Mouse (Mus musculus): Measurements from ENCODE around the gene Mgst2.

Mgst2 gene

DNA sequence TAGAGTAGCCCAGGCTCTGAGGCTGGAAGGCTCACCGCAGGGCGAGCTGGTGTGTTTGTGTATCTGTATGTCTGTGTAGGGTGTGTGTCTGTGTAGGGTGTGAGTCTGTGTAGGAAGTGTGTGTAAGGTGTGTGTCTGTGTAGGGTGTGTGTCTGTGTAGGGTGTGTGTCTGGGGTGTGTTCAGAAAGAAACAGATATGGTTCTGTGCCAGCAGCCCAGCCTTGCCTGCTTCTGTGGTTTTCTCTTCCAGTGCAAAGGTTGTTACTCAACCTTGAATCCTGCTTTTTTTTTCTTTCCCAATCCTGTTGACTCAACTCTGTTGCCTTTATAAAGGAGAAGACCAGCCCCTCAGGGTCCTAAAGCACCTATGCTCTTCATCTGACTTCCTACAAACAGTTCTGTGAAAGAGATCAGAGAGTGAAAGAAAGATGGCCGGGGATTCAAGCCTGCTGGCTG lies 689 bp downstream of the Mgst2 start:
- peaks cover 13% of the 10 kb centered on the region for H3K27me3 ChIP-seq (ENCODE audit: insufficient read depth, low read length)
- TF ChIP-seq NANOG (IDR thresholded peaks at IDR 0.05; ENCODE audit: borderline replicate concordance, low read length) (no peak), POU5F1 (IDR thresholded peaks at IDR 0.05; ENCODE audit: borderline replicate concordance, low read length) (no peak), CTCF (conservative IDR thresholded peaks at IDR 0.05; ENCODE audit: low read length) (no peak)
- no peaks in the 10 kb centered on the region for H3K9me3 ChIP-seq (ENCODE audit: low read length)
- H3K4me3 ChIP-seq (replicated peaks; ENCODE audit: low read length): no peak overlapping the region
- H3K4me1 ChIP-seq (replicated peaks; ENCODE audit: low read depth, low read length): no peaks in the 10 kb centered on the region
- H3K36me3 ChIP-seq (ENCODE audit: insufficient read depth, low read length): no peaks in the 10 kb centered on the region

DNA sequence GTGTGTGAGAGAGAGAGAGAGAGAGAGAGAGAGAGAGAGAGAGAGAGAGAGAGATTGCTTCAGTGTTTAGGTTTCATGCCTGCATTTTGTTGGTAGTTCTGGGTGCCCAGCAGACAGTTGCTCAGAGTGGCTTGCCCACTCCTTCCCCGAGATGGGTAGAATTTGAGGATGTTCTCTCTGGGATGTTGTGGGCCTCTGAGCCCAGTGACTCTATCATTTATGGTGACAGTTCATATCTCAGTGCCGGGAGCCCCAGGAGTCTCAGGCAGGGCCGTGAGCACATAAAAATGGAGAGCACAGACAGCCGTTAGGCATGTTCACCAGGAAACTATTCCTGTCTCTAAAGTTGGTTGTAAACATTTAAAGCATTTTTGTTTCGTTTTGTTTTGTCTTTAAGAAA lies 1.2 kb downstream of the Mgst2 start:
- H3K4me1 ChIP-seq (replicated peaks; ENCODE audit: low read depth, low read length): no peaks in the 10 kb centered on the region
- TF ChIP-seq POU5F1 (IDR thresholded peaks at IDR 0.05; ENCODE audit: borderline replicate concordance, low read length) (no peak), CTCF (conservative IDR thresholded peaks at IDR 0.05; ENCODE audit: low read length) (no peak), NANOG (IDR thresholded peaks at IDR 0.05; ENCODE audit: borderline replicate concordance, low read length) (no peak)
- no peaks in the 10 kb centered on the region for H3K9me3 ChIP-seq (ENCODE audit: low read length)
- no peak overlapping the region for H3K4me3 ChIP-seq (replicated peaks; ENCODE audit: low read length)
- no peaks in the 10 kb centered on the region for H3K36me3 ChIP-seq (ENCODE audit: insufficient read depth, low read length)
- peaks cover 13% of the 10 kb centered on the region for H3K27me3 ChIP-seq (ENCODE audit: insufficient read depth, low read length)

DNA sequence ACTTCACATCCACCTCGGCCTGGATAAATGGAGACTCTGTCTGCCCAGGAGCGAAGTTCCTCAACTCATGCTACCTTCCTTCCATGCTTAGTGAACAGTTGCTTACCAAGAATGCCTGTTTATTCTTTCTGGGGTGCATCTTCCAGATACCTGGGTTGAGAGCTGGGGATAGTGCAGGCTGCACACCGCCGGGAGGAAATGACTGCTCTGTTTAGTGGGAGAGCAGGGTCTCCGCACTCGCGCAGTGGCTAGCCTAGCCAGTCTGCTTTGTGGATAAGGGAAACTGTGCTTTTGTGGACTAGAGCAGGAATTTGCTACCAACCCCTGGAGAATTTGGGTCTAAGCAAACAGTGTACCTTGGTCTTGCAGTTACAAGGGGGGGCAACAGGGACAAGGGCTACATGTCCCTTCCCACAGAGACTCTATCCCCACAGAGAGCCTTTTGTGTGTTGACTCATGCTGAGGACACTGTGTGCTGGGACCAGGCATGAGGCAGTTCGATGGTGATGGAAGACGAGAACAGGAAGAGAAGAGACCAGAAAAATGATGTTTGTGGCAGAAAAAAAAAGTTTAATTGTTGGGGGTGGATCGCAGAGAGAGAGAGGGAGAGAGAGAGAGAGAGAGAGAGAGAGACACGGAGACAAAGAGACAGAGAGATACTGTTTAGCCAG lies 1.9 kb downstream of the Mgst2 start:
- TF ChIP-seq CTCF (conservative IDR thresholded peaks at IDR 0.05; ENCODE audit: low read length) (no peak), POU5F1 (IDR thresholded peaks at IDR 0.05; ENCODE audit: borderline replicate concordance, low read length) (no peak), NANOG (IDR thresholded peaks at IDR 0.05; ENCODE audit: borderline replicate concordance, low read length) (no peak)
- no peak overlapping the region for H3K4me3 ChIP-seq (replicated peaks; ENCODE audit: low read length)
- no peaks in the 10 kb centered on the region for H3K36me3 ChIP-seq (ENCODE audit: insufficient read depth, low read length)
- H3K27me3 ChIP-seq (ENCODE audit: insufficient read depth, low read length): peaks cover 13% of the 10 kb centered on the region
- no peaks in the 10 kb centered on the region for H3K4me1 ChIP-seq (replicated peaks; ENCODE audit: low read depth, low read length)
- H3K9me3 ChIP-seq (ENCODE audit: low read length): no peaks in the 10 kb centered on the region

- TF ChIP-seq NANOG (IDR thresholded peaks at IDR 0.05; ENCODE audit: borderline replicate concordance, low read length) (no peak), CTCF (conservative IDR thresholded peaks at IDR 0.05; ENCODE audit: low read length) (no peak), POU5F1 (IDR thresholded peaks at IDR 0.05; ENCODE audit: borderline replicate concordance, low read length) (no peak)
- no peaks in the 10 kb centered on the region for H3K36me3 ChIP-seq (ENCODE audit: insufficient read depth, low read length)
- H3K27me3 ChIP-seq (ENCODE audit: insufficient read depth, low read length): peaks cover 13% of the 10 kb centered on the region
- H3K9me3 ChIP-seq (ENCODE audit: low read length): no peaks in the 10 kb centered on the region
- no peak overlapping the region for H3K4me3 ChIP-seq (replicated peaks; ENCODE audit: low read length)
- 0 out of 2 replicates have a peak, but pooled peaks cover under 1% of the 10 kb centered on the region for H3K4me1 ChIP-seq (replicated peaks; ENCODE audit: low read depth, low read length)
Measured at GRCm38 (mm10) chr3:51662557-51662956, 2.4 kb downstream of the Mgst2 start.

GRCm38 (mm10) chr3:51668607-51669006 lies 8.4 kb downstream of the Mgst2 start:
- TF ChIP-seq POU5F1 (IDR thresholded peaks at IDR 0.05; ENCODE audit: borderline replicate concordance, low read length) (no peak), NANOG (IDR thresholded peaks at IDR 0.05; ENCODE audit: borderline replicate concordance, low read length) (no peak), CTCF (conservative IDR thresholded peaks at IDR 0.05; ENCODE audit: low read length) (no peak)
- Histone ChIP-seq H3K9me3 (ENCODE audit: low read length) (peaks cover 13% of the 10 kb centered on the region; the same call in 1 of the 2 replicates), H3K4me3 (replicated peaks; ENCODE audit: low read length) (no peak overlapping the region), H3K27me3 (ENCODE audit: insufficient read depth, low read length) (no peaks in the 10 kb centered on the region), H3K36me3 (ENCODE audit: insufficient read depth, low read length) (no peaks in the 10 kb centered on the region), H3K4me1 (replicated peaks; ENCODE audit: low read depth, low read length) (peaks cover 36% of the 10 kb centered on the region)

DNA sequence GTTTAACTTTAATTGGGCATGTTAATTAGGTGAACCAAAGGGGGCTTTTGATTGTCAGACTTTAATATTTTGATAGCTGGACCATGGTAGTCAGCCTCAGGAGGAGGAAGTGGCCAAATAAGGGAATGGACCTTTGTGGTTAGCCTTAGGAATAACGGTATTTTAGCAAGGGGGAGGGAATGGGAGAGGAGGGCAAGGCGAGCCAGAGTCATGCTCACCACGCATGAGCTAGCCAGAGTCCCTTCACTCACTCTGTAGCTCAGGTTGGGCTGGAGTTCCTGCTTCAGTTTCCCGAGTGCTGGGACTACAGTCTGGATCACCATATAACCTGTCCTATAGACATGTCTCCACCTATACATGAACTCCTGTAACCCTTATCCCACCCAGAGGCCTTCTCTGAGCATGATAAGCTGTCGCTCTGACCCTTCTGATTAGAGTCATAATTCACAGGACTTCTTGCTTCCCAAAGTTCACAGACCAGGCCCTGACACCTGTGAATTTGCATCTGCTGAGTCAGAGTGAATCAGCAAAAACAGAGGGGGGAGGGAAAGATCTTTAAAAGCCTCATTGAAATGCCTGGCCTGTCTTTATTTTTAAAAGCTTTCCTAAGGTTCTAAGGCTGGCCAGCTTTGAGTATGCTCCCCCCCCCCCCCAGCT lies 10.4 kb downstream of the Mgst2 start:
- peaks cover 13% of the 10 kb centered on the region; the same call in 1 of the 2 replicates for H3K9me3 ChIP-seq (ENCODE audit: low read length)
- 0 out of 2 replicates have a peak, but pooled peaks cover 5% of the 10 kb centered on the region for H3K27me3 ChIP-seq (ENCODE audit: insufficient read depth, low read length)
- peaks cover 44% of the 10 kb centered on the region for H3K4me1 ChIP-seq (replicated peaks; ENCODE audit: low read depth, low read length)
- TF ChIP-seq NANOG (IDR thresholded peaks at IDR 0.05; ENCODE audit: borderline replicate concordance, low read length): no peak
- no peak for TF ChIP-seq POU5F1 (IDR thresholded peaks at IDR 0.05; ENCODE audit: borderline replicate concordance, low read length)
- no peak for TF ChIP-seq CTCF (conservative IDR thresholded peaks at IDR 0.05; ENCODE audit: low read length)
- no peak overlapping the region for H3K4me3 ChIP-seq (replicated peaks; ENCODE audit: low read length)
- no peaks in the 10 kb centered on the region for H3K36me3 ChIP-seq (ENCODE audit: insufficient read depth, low read length)

- H3K9me3 ChIP-seq (ENCODE audit: low read length): peaks cover 13% of the 10 kb centered on the region; the same call in 1 of the 2 replicates
- H3K27me3 ChIP-seq (ENCODE audit: insufficient read depth, low read length): 0 out of 2 replicates have a peak, but pooled peaks cover 9% of the 10 kb centered on the region
- no peak for TF ChIP-seq CTCF (conservative IDR thresholded peaks at IDR 0.05; ENCODE audit: low read length)
- no peak for TF ChIP-seq POU5F1 (IDR thresholded peaks at IDR 0.05; ENCODE audit: borderline replicate concordance, low read length)
- TF ChIP-seq NANOG (IDR thresholded peaks at IDR 0.05; ENCODE audit: borderline replicate concordance, low read length): no peak
- H3K4me1 ChIP-seq (replicated peaks; ENCODE audit: low read depth, low read length): peaks cover 44% of the 10 kb centered on the region
- no peak overlapping the region for H3K4me3 ChIP-seq (replicated peaks; ENCODE audit: low read length)
- no peaks in the 10 kb centered on the region for H3K36me3 ChIP-seq (ENCODE audit: insufficient read depth, low read length)
Measured at GRCm38 (mm10) chr3:51671071-51671469, 10.9 kb downstream of the Mgst2 start.

DNA sequence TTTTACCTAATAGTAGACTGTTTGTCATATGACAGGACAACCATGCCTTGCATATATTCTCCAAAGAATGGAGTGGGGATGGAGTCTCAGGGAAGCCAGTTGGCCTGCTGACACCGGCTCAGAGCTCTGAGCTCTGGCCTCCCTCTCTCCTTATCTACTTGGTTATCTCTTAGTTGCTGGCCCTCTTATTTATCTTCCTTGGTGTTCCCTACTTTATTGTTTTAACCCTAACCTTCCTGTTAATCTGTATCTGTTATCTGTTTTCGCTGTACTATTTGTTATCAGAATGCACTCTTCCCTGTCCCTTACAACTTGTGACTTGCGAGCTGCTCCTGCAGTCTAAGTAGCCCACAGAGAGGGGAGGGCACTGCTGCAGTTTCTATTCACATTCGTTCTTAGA lies 12.5 kb downstream of the Mgst2 start:
- no peaks in the 10 kb centered on the region for H3K36me3 ChIP-seq (ENCODE audit: insufficient read depth, low read length)
- no peak overlapping the region for H3K4me3 ChIP-seq (replicated peaks; ENCODE audit: low read length)
- TF ChIP-seq CTCF (conservative IDR thresholded peaks at IDR 0.05; ENCODE audit: low read length) (no peak), POU5F1 (IDR thresholded peaks at IDR 0.05; ENCODE audit: borderline replicate concordance, low read length) (no peak), NANOG (IDR thresholded peaks at IDR 0.05; ENCODE audit: borderline replicate concordance, low read length) (no peak)
- H3K9me3 ChIP-seq (ENCODE audit: low read length): peaks cover 13% of the 10 kb centered on the region; the same call in 1 of the 2 replicates
- peaks cover 43% of the 10 kb centered on the region for H3K4me1 ChIP-seq (replicated peaks; ENCODE audit: low read depth, low read length)
- peaks cover 18% of the 10 kb centered on the region for H3K27me3 ChIP-seq (ENCODE audit: insufficient read depth, low read length)

Measured in E14TG2a.4 (cell line).